Mouse (Mus musculus) fibroblast of lung, adult 2 months (primary cell): ENCODE measurements at regions not wholly inside any gene's neighbourhood (a gene's known extent, or its start where the extent isn't known, plus 50 kb on each side); places are given as distances from the start of the nearest gene placed in this dataset.

Experiments
- DNase-seq: peaks from one replicate; pipeline ENCODE4 v3.0.0-alpha.2; 2011; ENCODE audit warnings: low read depth

- no peak for DNase-seq
These were observed 1708.7 kb upstream of the Slc10a2 start for GRCm38 (mm10) chr8:6813816-6814215.

DNA sequence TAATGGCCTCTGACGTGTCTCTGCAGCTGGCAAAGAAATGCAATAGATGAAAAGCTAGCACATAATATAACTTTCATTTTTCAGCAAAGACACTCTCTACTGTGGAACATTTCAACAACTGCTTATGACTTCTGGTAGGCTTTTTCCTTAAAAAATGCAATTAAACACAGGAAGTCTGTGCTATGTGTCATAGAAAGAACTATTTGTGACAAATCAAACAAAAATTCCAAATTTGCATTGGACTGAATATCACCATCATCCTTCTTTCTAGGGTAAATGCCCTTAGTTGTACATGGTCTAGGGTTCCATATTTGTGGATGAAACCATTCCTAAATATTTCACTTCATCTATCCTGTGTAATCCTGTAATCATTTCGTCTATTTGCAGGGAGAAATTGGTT lies 1702.0 kb upstream of the Slc10a2 start:
- no peak for DNase-seq

GRCm38 (mm10) chr8:6803199-6803598 lies 1698.0 kb upstream of the Slc10a2 start:
- DNase-seq, result no peak

DNA sequence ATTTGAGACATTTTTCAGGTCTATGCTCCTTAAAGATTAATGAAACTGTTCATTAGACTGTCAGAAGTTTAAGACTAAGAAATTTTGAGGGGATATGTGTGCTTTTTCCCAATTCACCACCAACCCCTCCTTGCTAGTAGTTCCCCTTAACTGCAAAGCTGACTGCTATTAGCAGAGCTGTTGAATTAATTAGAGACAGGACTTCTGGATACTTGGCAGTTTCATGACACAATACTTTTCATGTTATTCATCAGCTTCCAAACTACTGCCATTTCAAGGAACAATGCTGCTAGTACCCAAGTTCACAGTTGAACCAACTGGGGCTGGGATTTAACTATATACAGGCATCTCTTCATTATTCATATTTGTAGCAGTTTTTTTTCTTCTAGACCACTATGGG lies 1695.9 kb upstream of the Slc10a2 start:
- no peak for DNase-seq

- no peak for DNase-seq
These were observed 1683.9 kb upstream of the Slc10a2 start for GRCm38 (mm10) chr8:6789096-6789495.

- no peak for DNase-seq
These were observed 1675.8 kb upstream of the Slc10a2 start for GRCm38 (mm10) chr8:6780983-6781382.

- no peak for DNase-seq
These were observed 1670.0 kb upstream of the Slc10a2 start for GRCm38 (mm10) chr8:6775103-6775502.

GRCm38 (mm10) chr8:6729571-6729970 lies 1624.4 kb upstream of the Slc10a2 start:
- DNase-seq, result no peak

GRCm38 (mm10) chr8:6708886-6709449 lies 1603.8 kb upstream of the Slc10a2 start:
- DNase-seq, result no peak

DNA sequence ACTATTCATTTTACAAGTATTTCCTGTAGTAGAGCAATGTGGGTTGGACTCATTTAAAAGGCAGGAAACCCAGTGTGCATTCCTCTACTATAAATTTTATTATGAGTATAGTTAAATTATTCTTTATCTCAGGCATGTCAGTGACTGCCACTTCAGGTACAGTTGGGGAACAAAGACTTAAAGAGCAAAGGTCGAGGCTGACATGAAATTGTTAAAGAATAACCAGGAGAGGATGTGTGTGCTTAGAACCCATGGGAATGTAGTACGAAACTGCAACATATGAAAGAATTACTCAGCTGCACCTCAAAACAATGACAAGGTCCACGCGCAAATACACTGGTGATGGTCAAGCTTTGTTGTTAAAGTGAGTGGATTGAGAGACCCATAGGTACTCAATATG lies 1583.4 kb upstream of the Slc10a2 start:
- DNase-seq, result no peak

DNA sequence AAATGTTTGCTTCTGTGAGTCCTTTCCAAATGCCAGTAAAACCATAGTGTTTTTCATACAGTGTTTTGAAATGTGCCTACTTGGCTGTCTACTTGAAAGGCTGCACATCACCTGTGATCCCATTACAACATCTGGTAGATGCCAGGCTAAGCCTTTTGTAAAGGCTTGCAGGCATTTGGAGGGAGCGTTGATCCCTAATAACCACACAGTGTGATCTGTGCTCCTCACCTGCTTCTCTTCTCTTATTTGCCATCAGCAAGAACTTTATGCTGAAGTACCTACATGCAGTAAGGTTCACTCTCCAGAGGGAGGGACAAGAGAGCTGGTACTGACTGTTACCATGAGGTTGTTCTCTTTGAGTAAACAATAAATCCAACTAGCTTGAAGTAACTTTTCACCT lies 1553.7 kb upstream of the Slc10a2 start:
- no peak for DNase-seq

DNA sequence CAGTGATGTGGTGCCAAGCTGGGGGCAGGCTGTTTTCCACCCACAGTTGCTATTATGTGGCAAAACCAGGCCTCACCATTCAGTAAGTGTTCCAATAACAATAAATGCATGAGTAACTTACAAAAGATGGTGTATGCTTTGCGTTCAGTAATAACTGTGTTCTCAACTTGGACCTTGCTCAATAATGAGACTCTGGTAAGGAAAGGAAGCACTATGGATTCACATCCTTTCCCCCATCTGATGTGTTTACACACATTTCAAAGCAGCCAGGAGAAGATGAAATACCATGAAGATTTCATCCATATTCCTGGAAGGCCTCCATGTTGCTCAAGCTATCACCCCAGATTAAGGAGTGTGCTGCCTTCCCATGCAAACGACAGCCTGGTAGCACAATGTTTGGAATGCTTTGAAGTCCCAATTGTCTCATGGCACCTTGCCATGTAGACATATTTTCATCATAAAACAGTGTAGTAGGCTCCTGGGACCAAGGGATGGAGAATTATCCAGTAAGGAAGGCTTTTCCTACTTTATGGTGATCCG lies 1552.4 kb upstream of the Slc10a2 start:
- DNase-seq, result no peak

GRCm38 (mm10) chr8:6652180-6652579 lies 1547.0 kb upstream of the Slc10a2 start:
- DNase-seq, result no peak

- no peak for DNase-seq
These were observed 1542.9 kb upstream of the Slc10a2 start for GRCm38 (mm10) chr8:6648083-6648482.

DNA sequence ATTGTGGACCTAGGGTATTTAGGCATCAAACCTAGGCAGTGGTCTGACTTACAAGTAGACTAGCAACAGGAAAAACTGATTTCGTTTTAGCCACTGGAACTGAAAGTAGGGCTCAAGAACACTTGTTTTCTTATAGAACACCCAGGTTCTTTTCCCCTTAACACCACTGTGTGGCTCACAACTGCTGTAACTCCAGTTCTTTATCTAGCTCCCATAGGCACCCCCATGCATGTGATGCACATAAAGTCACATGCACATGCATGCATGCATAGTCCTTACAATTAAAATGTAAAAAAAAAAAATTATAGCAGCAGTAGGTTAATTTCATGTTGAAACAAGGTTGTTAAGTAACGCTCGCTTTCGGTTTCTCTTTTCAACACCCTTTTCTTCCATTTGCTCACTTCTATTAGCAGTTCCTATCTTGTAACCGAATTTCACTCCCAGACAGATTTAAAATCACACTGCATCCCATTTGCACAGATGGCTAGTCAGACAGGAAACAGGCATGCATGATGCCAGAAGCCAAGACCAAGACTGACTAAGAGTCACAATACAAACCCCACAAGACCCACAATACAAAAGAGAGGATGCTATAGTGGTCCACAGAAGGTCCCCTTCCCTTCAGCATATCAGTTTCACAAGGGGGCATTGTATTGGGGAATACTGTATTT lies 1540.3 kb upstream of the Slc10a2 start:
- DNase-seq, result no peak

DNA sequence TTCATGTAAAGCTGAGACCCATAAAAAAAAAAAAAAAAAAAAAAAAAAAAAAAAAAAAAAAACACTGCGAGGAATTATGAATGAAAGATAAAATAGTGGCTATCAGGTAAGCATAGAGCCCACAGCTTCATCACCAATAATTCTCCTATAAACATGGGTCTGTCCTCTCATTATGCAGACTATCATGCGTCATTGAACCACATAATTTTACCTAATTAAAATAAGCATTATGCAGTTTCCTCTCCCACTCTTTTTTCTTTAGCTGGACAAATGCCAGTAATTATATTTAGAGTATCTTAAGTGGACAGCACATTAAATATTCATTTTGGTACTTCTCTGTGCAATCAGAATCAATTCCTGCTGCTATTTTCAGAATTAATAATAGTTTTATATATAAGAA lies 1539.2 kb upstream of the Slc10a2 start:
- no peak for DNase-seq

DNA sequence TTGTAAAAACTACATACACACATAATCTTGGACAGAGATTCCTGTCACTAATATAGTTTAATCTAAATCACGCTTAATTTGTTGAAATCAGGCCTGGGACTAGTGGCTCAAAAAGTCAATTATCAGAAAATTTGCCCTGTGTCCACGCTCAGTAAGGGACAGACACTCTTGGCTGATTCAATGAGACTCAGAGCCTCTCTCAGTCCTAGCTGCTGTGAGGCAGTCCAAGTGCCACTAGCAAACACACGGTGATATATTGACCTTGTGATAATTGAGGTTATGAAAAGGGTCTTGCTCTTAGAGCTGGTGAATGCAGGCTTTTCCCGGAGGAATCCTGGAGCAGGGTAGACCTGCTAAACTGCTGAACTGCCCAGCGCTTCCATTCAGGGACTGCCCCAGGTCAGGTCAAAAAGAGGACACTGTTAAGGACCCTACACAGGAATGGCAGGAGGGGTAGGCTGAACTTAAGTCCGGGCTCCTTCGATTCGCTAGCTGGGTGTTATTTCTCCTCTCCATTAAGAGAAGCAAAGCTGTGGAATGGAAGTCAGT lies 1521.9 kb upstream of the Slc10a2 start:
- DNase-seq, result no peak

- DNase-seq, result no peak
These were observed 1503.7 kb upstream of the Slc10a2 start for GRCm38 (mm10) chr8:6608891-6609290.

- DNase-seq, result no peak
These were observed 1501.8 kb upstream of the Slc10a2 start for GRCm38 (mm10) chr8:6606854-6607535.

GRCm38 (mm10) chr8:6604232-6604804 lies 1499.2 kb upstream of the Slc10a2 start:
- no peak for DNase-seq

- no peak for DNase-seq
These were observed 1485.0 kb upstream of the Slc10a2 start for GRCm38 (mm10) chr8:6590146-6590545.

DNA sequence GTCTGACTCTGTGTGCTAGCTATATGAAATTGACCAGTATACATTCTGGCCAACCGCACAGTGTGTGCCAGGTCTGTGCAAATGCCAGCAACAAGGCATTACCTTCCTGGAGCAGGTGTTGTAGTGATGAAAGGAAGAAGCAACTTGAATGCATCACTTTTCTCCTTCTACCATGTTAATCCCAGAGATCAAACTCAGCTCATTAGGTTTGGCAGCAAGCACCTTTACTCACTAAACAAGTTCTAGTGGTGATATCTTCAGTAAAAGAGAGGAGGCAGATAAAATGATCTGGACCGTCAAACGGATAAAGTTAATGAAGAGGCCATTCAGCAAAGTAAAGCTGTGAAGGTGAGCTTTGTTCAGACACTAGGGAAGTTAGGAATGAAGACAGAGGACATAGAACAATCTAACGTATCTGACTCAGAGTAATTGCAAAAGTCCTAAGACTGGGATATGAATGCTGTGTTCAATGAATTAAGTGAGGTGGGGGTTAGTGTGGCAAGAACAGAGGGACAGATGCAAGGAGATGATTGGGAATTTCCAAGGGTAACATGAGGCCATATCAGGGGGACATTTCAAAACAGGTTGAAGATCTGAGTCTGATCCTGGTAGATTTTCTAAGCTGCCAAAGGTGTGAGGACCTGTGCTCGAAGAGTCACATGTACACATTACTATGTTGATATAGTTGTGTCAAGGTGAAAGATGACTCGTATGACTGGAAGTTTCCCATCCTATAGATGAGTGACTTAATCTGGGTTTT lies 1478.4 kb upstream of the Slc10a2 start:
- DNase-seq, result no peak
